Mouse (Mus musculus): ENCODE results near the gene Aicda. TPM values are rescaled to one million over a fixed set of nuclear protein-coding genes. Genes with fewer than 3 reads are reported as not detected.
"Not testable (repeated sequence)": the region's sequence is repeated elsewhere in the genome, so short reads cannot be mapped to it uniquely, and the experiment has no call there.

Gene Aicda
- polyA plus RNA-seq, 1 experiment from 2014 or later: 0.14 TPM

GRCm38 (mm10) chr6:122561005-122561404 is 7.4 kb downstream of the Aicda start:
- DNase-seq (ENCODE audit: low spot score): no peak
- peaks cover 12% of the 10 kb centered on the region for H3K4me1 ChIP-seq
- no peak overlapping the region for H3K4me3 ChIP-seq
- no peak overlapping the region for H3K27ac ChIP-seq (replicated peaks)
- WGBS: 83% methylated on average over 20 of the region's 20 CpGs
- peaks cover 25% of the 10 kb centered on the region for H3K27me3 ChIP-seq (replicated peaks; ENCODE audit: low read depth, poor library complexity, severe bottlenecking)
- no peaks in the 10 kb centered on the region for H3K36me3 ChIP-seq (replicated peaks)
- no peaks in the 10 kb centered on the region for H3K9me3 ChIP-seq

DNA sequence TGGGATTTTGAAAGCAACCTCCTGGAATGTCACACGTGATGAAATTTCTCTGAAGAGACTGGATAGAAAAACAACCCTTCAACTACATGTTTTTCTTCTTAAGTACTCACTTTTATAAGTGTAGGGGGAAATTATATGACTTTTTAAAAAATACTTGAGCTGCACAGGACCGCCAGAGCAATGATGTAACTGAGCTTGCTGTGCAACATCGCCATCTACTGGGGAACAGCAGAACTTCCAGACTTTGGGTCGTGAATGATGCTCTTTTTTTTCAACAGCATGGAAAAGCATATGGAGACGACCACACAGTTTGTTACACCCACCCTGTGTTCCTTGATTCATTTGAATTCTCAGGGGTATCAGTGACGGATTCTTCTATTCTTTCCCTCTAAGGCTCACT is 8.9 kb downstream of the Aicda start:
- Histone ChIP-seq H3K4me1 (peaks cover 12% of the 10 kb centered on the region), H3K27me3 (replicated peaks; ENCODE audit: low read depth, poor library complexity, severe bottlenecking) (peaks cover 22% of the 10 kb centered on the region), H3K9me3 (no peaks in the 10 kb centered on the region), H3K27ac (replicated peaks) (no peak overlapping the region), H3K36me3 (replicated peaks) (no peaks in the 10 kb centered on the region), H3K4me3 (no peak overlapping the region)
- DNase-seq (ENCODE audit: low spot score): peak; percentile 68
- WGBS: 3% methylated on average over 6 of the region's 6 CpGs

- DNase-seq (ENCODE audit: low spot score): no peak
- H3K4me3 ChIP-seq: no peak overlapping the region
- H3K4me1 ChIP-seq: peaks cover 4% of the 10 kb centered on the region; the same call in 1 of the 2 replicates
- no peaks in the 10 kb centered on the region for H3K9me3 ChIP-seq
- H3K36me3 ChIP-seq (replicated peaks): no peaks in the 10 kb centered on the region
- WGBS: 88% methylated on average over 9 of the region's 9 CpGs
- peaks cover 22% of the 10 kb centered on the region for H3K27me3 ChIP-seq (replicated peaks; ENCODE audit: low read depth, poor library complexity, severe bottlenecking)
- no peak overlapping the region for H3K27ac ChIP-seq (replicated peaks)
Observed at GRCm38 (mm10) chr6:122565070-122565784, 11.6 kb downstream of the Aicda start.

DNA sequence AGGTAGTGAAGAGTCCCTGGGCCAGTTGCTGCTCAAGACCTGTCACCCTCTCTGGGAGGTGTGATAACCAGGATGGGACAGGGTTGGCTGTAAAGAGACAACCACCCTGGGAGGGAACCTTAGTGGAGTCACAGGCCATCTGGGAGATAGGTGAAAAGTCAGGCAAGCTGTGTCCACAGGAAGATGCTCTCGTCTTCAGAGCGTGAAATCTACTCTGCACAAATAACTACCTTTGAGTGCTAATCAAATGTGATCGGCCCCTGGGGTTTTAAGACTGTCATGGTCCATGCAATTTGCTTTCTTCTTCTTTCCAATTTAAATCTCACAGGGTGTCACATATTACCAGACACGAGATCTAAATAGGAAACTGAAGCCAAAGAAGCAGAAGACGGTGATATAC is 15.5 kb downstream of the Aicda start:
- Histone ChIP-seq H3K36me3 (replicated peaks) (no peaks in the 10 kb centered on the region), H3K4me3 (no peak overlapping the region)
- 67% methylated on average over 5 of the region's 5 CpGs for WGBS

GRCm38 (mm10) chr6:122569762-122570161 is 16.2 kb downstream of the Aicda start:
- 65% methylated on average over 1 of the region's 1 CpGs for WGBS
- Histone ChIP-seq H3K36me3 (replicated peaks) (no peaks in the 10 kb centered on the region), H3K27ac (replicated peaks) (no peak overlapping the region), H3K4me3 (no peak overlapping the region), H3K4me1 (no peaks in the 10 kb centered on the region), H3K9me3 (no peaks in the 10 kb centered on the region), H3K27me3 (replicated peaks; ENCODE audit: low read depth, poor library complexity, severe bottlenecking) (no peaks in the 10 kb centered on the region)
- no peak for DNase-seq (ENCODE audit: low spot score)

More for the DNA sequence above, 15.5 kb downstream of the Aicda start:
- H3K27ac ChIP-seq (replicated peaks): no peak overlapping the region
- H3K27me3 ChIP-seq (replicated peaks; ENCODE audit: low read depth, poor library complexity, severe bottlenecking): no peaks in the 10 kb centered on the region
- no peak for DNase-seq (ENCODE audit: low spot score)
- no peaks in the 10 kb centered on the region for H3K9me3 ChIP-seq
- no peaks in the 10 kb centered on the region for H3K4me1 ChIP-seq

DNA sequence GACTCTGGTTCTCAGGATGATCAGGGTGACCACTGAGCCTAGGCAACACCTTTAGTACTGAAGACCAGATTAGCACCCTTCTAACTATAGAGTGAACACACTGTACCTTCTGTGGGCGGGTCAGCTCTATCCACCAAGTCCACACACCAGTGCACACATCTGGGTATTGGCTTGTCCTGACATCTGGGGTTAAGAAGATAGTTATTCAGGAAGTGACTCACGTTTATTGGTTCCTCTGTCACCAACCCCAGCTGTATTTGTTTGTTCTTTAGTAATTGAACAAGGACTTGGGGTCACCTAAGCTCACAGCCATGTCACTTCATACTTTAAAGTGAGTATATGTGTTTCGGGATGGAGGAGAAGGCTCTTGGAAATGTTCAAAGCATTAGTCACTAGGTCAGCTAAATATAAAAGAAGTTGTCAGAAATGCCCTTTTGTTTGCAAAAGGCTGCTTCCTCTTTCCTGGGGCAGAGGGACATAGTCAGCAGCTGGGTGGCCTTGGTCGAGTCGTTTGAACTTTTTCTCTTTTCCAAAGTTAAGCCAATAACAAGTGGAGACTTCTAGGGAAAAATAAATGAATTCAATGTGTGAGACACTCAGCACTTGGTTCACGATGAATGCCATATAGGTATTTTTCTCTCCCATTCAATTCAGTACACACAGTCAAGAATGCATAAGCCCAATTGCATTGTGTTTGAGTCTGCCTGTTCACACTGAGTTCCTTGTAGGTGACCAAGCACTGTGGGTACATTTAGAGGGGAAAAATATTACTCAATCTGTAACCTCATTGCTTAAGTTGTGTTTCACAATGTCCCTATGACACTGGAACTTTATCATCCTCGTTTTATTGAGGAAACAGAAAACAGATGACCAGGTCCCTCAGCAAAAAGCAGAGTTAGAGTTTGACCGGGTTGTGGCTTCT is 17.4 kb downstream of the Aicda start:
- no peaks in the 10 kb centered on the region for H3K36me3 ChIP-seq (replicated peaks)
- no peaks in the 10 kb centered on the region for H3K4me1 ChIP-seq
- H3K9me3 ChIP-seq: no peaks in the 10 kb centered on the region
- no peak overlapping the region for H3K4me3 ChIP-seq
- H3K27me3 ChIP-seq (replicated peaks; ENCODE audit: low read depth, poor library complexity, severe bottlenecking): no peaks in the 10 kb centered on the region
- WGBS: 62% methylated on average over 8 of the region's 8 CpGs
- no peak for DNase-seq (ENCODE audit: low spot score)
- H3K27ac ChIP-seq (replicated peaks): no peak overlapping the region

GRCm38 (mm10) chr6:122571617-122571959 is 18.0 kb downstream of the Aicda start:
- no peak for DNase-seq (ENCODE audit: low spot score)
- H3K4me3 ChIP-seq: no peak overlapping the region
- H3K27me3 ChIP-seq (replicated peaks; ENCODE audit: low read depth, poor library complexity, severe bottlenecking): no peaks in the 10 kb centered on the region
- H3K36me3 ChIP-seq (replicated peaks): no peaks in the 10 kb centered on the region
- no peaks in the 10 kb centered on the region for H3K9me3 ChIP-seq
- H3K27ac ChIP-seq (replicated peaks): no peak overlapping the region
- H3K4me1 ChIP-seq: no peaks in the 10 kb centered on the region
- WGBS: 87% methylated on average over 3 of the region's 3 CpGs

- H3K27ac ChIP-seq (replicated peaks); H3K36me3 ChIP-seq (replicated peaks); DNase-seq (ENCODE audit: low spot score); H3K4me1 ChIP-seq; H3K4me3 ChIP-seq; H3K9me3 ChIP-seq; H3K27me3 ChIP-seq (replicated peaks; ENCODE audit: low read depth, poor library complexity, severe bottlenecking): not testable (repeated sequence)
- WGBS: 84% methylated on average over 1 of the region's 1 CpGs
Observed at GRCm38 (mm10) chr6:122575037-122575436, 21.4 kb downstream of the Aicda start.

DNA sequence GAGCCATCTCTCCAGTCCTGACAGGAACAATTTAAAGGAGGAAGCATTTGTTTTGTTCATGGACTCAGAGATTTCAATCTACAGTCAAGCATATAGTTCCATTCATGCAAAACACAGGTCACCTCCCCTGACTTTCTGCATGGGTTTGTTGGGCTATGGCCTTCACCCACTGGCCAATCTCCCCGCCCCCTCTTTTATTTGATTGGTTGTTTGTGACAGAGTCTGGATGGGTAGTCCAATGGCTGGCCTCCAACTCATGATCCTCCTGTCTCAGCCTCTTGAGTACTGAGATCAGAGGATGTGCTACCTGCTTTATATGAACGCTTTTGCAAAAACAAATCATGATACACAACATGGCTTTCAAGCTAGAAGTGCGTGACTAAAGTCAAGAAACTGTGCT is 23.4 kb downstream of the Aicda start:
- Histone ChIP-seq H3K4me1 (no peaks in the 10 kb centered on the region), H3K4me3 (no peak overlapping the region), H3K27ac (replicated peaks) (no peak overlapping the region), H3K27me3 (replicated peaks; ENCODE audit: low read depth, poor library complexity, severe bottlenecking) (no peaks in the 10 kb centered on the region), H3K36me3 (replicated peaks) (no peaks in the 10 kb centered on the region), H3K9me3 (no peaks in the 10 kb centered on the region)
- WGBS: 91% methylated on average over 3 of the region's 3 CpGs
- DNase-seq (ENCODE audit: low spot score): no peak

DNA sequence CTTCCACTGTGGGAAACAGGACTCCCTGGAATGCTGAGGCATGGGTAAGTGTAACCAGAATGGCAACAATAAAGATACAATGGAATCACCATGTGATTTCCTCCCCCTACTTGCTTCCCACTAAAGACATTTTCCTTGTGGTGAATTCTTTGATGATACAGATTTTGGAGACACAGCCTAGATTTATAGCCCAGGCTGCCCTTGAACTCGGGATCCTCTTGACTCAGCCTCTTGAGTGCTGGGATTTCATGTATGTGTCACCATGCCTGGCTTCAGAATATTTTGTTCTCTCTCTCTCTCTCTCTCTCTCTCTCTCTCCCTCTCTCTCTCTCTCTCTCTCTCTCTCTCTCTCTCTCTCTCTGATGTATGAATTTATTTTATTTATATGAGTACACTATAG is 25.5 kb downstream of the Aicda start:
- Histone ChIP-seq H3K36me3 (replicated peaks) (no peaks in the 10 kb centered on the region), H3K4me3 (no peak overlapping the region), H3K27ac (replicated peaks) (no peak overlapping the region), H3K27me3 (replicated peaks; ENCODE audit: low read depth, poor library complexity, severe bottlenecking) (no peaks in the 10 kb centered on the region), H3K9me3 (no peaks in the 10 kb centered on the region), H3K4me1 (no peaks in the 10 kb centered on the region)
- DNase-seq (ENCODE audit: low spot score): no peak
- 79% methylated on average over 1 of the region's 1 CpGs for WGBS

- Histone ChIP-seq H3K4me1 (no peaks in the 10 kb centered on the region), H3K9me3 (no peaks in the 10 kb centered on the region), H3K36me3 (replicated peaks) (no peaks in the 10 kb centered on the region), H3K27ac (replicated peaks) (no peak overlapping the region), H3K27me3 (replicated peaks; ENCODE audit: low read depth, poor library complexity, severe bottlenecking) (no peaks in the 10 kb centered on the region), H3K4me3 (no peak overlapping the region)
- DNase-seq (ENCODE audit: low spot score): no peak
- WGBS: 87% methylated on average over 13 of the region's 13 CpGs
Observed at GRCm38 (mm10) chr6:122591027-122591758, 37.6 kb downstream of the Aicda start.

DNA sequence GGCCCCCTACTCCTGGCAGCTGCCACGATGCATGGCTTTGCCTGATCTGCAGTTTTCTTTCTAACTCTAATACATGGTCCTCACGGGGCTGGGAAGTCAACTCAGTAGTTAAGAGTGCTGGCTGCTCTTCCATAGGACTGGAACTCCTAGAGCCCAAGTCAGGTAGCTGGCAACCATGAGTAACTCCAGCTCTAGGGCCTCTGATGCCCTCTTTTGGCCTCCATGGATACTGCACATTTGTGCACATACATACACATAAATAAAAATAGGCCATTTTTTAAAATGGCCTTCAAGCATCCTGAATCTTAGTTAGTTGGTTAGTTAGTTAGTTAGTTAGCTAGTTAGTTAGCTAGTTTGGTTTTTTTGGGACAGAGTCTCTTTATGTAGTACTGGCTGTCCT is 39.3 kb downstream of the Aicda start:
- no peak for DNase-seq (ENCODE audit: low spot score)
- Histone ChIP-seq H3K4me3 (no peak overlapping the region), H3K27ac (replicated peaks) (no peak overlapping the region), H3K4me1 (no peaks in the 10 kb centered on the region), H3K27me3 (replicated peaks; ENCODE audit: low read depth, poor library complexity, severe bottlenecking) (no peaks in the 10 kb centered on the region), H3K9me3 (no peaks in the 10 kb centered on the region), H3K36me3 (replicated peaks) (no peaks in the 10 kb centered on the region)
- WGBS: 92% methylated on average over 2 of the region's 2 CpGs

Data from embryonic facial prominence, embryonic 10.5 days (tissue).